Mouse (Mus musculus): ENCODE measurements around the gene Pgrmc2. TPM values are rescaled to one million over a fixed set of nuclear protein-coding genes. Genes with fewer than 3 reads are reported as not detected.
A peak's percentile ranks its signal among the peaks of the same experiment; 100 is the strongest.

Pgrmc2 gene
- total RNA-seq, 2 experiments from 2014 or later = 47.1 to 50.5 TPM

DNA sequence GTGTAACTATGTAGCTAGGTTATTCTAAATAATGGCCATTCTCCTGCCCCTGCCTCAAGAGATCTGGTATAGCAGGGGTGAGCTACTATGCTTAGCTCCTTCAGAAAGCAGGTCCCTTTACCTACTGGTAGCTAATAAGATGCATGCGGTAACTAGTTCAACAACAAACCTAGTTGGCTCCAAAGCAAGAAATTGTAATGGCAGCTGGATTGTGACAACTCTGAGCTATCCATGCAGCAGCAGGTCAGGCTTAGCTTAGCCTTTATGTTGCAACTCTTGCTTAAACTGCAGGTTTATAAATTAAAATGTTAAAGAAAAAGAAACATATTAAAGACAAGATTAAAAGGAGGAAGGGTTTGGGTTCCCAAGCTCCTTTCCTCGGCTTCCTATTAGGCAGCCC lies 4.2 kb downstream of the Pgrmc2 start:
- DNase-seq (ENCODE audit: low spot score in 2 of 2) = no peak

DNA sequence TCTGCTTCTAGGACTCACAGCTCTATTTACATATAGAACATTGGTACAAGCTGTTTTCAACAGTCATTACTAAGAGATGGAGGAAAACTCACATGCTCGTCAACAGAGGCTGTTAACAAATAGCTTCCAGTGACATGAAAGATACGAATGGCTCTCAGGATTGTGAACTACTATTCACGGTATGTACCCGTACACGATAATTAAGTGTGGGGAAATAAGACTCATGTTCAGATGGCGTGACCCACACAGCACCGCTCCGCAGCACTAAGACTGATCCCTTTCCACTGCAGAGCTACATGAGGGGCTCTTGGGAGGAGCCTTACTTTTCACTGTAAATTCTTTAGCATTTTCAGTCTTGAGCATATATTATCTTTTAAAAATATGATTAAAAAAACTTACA lies 7.5 kb downstream of the Pgrmc2 start:
- no peak for DNase-seq (ENCODE audit: low spot score in 2 of 2)

DNA sequence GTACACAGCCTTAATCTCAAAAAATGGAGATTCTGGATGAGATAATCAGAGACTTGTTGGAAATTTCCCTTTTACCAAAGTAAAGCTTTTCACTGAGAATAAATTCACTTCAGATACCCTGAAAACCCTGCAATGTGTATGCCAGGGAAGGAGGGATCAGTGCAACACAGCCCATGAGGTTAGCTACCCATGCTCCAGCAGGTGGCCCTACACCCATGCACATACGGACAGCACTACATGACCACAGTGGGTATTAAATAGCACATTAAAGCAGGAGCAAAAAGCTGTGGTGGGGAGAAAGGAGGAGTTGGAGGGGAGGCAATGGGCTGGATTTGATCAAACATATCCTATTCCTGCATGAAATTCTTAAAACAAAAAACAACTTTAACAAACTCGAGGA lies 12.3 kb downstream of the Pgrmc2 start:
- no peak for DNase-seq (ENCODE audit: low spot score in 2 of 2)

DNA sequence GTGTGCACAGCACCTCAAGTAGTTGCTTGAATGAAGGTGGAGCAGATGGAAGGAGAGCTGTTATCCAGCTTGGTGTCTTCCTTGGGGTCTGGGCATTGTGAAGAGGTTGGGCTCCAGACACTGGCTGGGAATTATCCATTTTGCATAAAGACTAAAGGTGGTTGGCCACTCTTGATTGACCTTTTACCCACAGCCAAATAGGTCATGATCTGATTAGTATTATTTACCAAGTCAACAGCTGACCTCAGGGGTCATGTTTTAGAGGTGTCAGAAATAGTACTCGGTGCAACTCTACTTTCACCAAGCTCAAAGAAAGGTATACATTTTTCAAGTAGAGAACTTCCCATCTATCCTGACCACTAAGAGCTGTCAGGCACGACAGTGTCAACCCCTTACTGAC lies 17.5 kb downstream of the Pgrmc2 start:
- no peak for DNase-seq (ENCODE audit: low spot score in 2 of 2)

DNA sequence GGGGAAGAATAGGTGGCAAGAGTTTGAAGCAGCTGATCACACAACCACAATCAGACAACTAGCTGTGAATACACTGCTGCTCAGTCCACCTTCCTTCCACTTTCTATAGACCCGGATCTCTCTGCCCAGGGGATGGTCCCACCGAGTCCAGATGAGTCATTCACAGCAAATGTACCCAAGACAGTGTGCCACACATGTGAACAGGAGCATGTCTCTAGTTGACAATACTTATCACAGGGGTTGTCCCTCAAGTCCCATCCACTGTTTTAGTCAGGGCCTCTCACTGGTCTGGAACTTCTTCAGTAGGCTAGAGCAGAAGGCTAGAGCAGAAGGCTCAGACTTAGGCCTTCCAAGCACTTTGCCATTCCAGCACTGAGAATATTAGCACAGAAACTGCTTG lies 20.1 kb downstream of the Pgrmc2 start:
- no peak for DNase-seq (ENCODE audit: low spot score in 2 of 2)

DNA sequence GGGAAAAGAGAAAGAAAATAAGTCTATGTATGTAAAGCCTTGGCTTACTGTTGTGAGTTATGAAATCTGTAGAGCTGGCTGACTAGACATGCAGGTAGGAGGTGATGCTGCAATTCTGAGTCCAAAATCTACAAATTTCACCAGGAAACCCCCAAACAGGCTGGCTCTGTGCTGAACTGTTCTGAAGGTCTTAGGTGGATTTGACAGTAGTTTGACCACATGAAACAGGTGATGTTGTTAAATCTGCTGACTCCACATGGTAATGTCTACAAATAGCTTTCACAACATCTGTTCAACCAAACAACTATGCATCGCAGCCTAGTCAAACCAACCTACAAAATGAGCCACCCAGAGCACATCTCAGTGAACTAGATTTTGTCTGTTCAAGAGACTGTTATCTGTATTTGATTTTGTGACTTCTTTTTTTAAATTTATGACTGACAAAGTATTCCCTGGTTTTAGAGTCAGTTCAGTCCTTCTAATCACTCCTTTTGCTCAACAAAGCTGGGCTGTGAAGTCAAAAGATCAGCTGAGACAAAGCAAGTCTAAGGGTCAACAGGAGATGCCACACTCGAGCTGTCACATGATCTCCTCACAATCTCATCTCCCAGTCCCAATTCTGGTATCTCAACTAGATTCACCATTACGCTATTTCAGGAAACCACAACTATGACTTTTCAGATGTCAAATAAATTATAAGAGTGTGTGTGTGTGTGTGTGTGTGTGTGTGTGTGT lies 20.8 kb downstream of the Pgrmc2 start:
- no peak for DNase-seq (ENCODE audit: low spot score in 2 of 2)

DNA sequence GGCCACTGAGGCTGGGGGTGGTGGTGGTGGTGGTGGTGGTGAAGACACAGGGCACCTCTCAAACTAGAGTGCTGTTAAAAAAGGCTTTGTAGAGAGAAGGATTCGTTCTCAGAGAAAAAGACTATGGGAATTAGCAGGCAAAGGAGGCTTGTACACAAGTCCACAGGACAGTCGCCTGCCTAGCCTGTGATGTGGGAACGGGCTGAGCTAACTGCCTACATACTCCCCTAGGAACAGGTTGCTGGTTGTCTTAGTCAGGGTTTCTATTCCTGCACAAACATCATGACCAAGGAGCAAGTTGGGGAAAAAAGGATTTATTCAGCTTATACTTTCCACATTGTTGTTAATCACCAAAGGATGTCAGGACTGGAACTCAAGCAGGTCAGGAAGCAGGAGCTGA lies 23.6 kb downstream of the Pgrmc2 start:
- no peak for DNase-seq (ENCODE audit: low spot score in 2 of 2)

DNA sequence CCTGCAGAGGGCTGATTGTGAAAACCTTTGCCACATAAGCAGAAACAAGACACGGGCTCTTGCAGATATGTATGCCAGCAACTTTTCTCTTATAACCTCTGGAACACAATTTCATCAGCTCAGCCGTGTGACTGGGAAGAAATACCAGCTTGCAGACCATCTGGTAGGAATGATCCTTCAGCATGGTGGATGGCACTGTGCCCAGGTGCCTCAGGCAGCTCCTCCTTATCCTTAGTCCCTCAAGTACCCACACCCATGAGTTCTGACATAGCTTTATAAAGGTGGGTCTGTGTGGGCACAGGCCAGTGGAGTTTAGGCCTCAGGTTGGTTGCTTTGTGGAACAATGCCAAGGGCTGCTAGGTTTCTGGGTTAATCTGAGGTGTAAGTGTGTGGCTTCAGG lies 24.5 kb downstream of the Pgrmc2 start:
- DNase-seq (ENCODE audit: low spot score in 2 of 2) = peak; percentile 29 to 37

DNA sequence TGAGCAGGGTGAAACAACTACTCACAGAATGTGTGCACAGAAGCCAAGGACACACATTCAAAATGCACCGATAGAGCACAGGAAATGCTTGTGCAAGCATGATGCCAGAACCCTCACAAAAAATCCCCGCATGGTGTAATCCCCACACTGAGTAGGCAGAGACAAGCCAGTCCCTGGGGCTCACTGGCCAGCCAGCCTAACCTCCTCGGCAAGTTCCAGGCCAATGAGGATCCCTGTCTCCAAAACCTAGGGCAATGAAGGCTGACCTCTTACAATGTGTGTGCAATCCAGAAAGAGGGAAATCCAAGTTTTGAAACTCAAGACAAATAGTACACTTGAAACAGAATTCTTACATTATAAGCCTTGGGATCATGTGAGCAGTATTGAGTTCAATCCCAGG lies 29.5 kb downstream of the Pgrmc2 start:
- DNase-seq (ENCODE audit: low spot score in 2 of 2) = no peak

DNA sequence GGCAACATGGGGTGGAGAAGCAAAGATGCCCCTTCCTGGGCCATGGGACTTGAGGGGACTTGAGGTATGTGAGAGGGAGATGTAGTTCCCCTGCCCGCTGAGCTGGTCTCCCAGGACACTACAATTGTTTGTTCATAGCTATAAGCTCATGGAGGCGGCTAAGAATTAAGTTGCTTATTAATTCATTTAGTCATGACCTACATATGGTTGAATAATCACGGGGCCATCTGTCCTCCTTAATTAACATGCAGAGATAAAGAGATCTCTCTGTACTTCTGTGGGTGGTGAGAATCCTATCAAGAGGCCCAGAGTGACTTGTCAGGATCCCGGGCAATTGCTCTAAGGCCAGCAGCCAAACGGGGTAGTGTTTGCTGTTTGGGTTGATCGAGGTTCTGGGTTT lies 35.0 kb downstream of the Pgrmc2 start:
- DNase-seq (ENCODE audit: low spot score in 2 of 2) = no peak

DNA sequence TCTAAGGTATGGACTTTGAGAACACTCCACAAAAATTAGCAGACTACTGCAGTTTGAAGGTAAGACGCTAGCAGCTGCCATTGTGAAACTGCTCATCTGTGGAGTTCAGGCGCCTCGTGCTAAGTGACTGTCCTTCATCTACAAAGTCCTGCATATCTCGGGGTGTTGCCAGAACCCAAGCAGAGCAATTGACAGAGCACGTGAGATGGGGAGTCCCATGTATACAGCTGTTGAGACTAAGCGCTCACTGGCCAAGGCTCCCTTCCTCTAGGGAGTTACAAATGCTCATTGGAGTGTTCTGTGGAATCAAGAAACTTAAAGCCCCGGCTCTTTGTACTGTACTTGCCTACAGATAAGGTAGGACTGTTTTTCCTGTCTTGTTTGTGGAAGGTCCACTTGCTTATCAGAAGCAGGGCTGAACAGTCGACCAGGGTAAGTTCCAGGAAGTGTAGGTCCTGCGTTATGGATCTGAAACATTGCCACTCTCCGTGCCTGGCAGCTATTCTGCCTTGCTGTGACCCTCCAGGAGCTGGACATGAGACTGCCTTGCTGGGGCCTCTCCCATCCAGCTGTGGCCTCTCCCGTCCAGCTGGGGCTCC lies 39.0 kb downstream of the Pgrmc2 start:
- no peak for DNase-seq (ENCODE audit: low spot score in 2 of 2)

DNA sequence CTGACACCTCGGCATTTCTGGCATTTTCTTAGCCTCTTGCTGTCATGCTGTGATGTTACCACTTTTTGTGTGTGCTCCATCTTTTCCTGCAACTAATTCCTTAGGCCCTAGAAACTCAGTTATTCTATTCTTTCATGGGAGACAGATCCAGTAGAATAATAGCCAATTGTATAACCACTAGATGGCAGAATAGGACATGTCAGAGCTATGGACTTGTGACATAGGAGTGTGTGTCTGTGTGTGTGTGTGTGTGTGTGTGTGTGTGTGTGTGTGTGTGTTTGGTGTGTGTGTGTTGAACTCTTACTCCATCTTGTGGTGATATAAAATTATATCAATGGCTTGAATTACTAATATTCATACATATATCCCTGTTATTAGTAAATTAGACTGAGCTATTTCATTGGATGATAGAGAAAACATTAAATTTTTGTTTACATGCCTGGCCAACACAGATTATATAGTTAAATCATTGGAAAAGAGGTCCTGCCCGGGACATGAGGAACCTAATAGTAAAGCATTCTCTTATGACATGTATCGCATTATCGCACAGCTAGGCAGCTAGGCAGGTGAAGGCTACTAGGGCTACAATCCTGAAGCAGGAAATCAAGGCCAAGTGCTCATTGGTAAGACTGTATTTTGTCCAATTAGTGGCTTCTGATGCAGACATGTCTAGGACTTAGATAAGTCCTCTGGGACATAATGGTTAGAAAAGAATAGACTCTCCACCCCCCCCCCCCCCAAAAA lies 40.5 kb downstream of the Pgrmc2 start:
- peak; percentile 14 to 57 for DNase-seq (ENCODE audit: low spot score in 2 of 2)

DNA sequence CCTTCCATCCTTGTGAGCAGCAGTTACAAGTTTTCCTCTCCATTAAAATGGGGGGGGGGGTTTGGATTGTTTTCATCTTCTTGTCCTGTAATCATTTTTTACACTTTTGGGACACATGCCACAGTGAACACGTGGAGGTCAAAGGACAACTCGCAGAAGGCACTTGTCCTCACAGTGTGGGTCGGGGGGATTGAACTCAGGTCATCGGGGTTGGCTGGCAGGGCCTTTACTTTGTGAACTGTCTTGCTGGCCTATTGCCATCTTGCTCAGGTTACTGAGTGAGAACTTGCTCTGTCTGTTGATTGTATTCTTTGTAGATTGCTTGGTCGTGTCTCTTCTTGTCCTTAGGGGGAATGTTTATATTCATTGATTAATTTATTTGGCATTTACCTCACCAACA lies 41.6 kb downstream of the Pgrmc2 start:
- no peak for DNase-seq (ENCODE audit: low spot score in 2 of 2)

DNA sequence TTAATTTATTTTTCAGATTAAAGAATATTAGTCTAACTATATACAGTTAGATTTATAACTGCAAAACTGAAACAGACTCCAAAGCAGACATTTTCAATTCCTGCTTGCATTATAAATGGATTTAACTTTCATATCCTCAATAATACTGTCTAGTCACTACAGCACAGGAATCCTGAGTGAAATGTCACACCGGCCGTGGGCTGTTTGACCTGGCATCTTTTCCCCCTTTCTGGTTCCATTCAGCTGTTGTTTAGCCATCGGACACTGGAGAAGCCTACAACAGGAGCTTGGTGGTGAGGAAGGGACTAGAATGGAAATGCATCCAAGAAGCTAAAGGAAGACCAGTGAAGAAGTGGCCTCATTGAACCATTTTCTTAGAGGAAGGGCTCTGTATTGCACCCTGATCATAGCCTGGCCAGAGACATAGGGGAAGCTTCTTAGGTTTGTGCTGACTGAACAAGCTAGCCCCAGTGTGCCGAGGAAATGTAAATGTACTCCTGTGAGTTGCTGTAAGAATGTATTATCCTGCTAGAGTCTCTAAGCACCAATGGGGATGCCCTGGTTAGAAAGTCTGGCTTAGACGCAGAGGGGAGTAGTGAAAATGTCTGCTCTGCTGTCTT lies 44.4 kb downstream of the Pgrmc2 start:
- no peak for DNase-seq (ENCODE audit: low spot score in 2 of 2)

DNA sequence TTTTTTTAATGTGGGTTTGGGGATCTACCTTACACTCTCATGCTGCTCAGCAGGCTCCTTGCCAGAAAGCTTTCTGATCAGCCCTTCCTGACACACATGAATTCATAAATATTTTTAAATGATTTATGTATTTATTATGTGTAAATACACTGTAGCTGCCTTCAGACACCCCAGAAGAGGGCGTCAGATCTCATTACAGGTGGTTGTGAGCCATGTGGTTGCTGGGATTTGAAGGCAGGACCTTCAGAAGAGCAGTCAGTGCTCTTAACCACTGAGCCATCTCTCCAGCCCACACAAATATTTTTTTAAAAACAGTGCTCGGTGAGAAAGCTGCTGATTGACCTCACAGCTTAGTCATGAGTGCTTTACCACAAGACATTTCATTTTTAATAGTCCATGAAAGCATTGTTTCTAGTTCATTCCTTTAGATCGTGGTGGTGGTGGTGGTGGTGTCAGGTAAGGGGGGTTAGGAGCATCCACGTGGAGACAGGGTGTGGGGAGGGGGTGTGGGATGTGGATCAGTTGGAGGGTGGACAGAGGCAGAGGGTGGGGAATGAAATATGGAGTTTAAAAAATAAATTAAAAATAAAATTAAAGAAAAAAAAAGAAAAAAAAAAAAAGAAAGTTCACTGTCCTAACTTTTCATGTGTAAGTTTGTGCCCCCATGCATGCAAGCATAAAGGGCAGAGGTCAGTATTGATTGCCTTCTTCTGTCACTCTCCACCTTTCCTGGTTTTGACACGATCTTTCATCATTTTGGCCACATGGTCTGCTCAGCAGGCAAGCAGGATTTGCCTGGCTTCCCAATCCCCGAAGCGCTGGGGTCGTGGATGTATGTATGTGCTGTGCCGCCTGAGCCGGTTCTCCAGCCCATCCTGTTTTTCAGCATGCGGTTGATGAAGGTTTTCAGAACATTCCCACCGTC lies 51.3 kb downstream of the Pgrmc2 start:
- no peak for DNase-seq (ENCODE audit: low spot score in 2 of 2)

DNA sequence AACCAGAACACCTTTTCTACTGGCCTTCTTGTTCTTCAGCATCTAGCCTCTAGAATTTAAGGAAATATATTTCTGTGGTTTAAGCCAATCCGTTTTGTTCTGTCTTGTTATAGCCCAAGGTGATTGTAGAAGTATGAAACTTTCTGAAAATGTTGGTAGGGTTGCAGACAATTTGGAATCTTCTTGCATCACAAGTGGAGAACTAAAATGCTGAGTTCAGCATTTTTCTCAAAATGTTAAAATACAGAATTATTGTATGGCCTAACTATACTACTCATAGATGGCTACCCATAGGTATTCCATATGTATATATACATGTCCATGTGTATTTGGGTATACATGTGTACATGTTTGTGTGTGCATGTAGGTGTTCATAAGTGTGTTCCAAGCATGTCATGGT lies 52.1 kb downstream of the Pgrmc2 start:
- no peak for DNase-seq (ENCODE audit: low spot score in 2 of 2)

DNA sequence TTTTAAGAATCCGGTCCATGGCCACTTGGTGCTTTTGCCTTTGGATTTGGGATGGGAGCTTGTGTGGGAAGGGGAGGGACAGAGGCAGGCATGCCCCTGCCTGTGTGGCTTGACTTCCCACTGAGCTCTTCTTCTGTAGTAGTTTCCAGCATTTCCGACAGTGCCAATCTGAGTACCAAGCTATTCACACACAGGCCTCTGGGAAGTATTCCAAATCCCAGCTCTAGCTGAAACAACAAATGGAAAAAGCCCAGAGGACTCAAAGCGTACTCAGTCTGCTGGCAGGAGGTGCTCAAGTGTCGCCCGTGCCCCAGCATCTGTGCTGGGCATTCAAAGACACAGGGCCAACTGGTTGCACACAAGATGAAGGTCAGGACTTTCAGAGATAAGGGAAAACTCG lies 60.9 kb downstream of the Pgrmc2 start:
- DNase-seq (ENCODE audit: low spot score in 2 of 2) = peak; percentile 36 to 87

DNA sequence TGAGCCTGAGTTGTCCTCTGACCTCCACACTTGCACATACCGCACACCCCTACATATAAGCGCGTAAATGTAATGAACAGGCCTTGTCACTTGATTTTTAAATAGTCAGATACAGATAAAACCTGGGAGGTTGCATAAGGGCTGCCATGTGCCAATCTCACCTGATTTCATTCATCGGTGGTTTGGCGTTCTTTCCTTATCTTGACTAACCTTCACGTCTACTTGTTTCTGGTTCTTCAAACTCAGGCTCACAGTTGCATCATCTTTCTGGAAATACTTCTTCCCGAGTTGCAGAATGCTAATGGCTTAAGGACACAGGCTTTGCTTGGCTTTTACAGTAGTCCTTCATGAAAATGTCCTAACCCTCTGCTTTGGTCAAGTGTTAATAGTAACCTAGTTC lies 62.2 kb downstream of the Pgrmc2 start:
- DNase-seq (ENCODE audit: low spot score in 2 of 2) = no peak

DNA sequence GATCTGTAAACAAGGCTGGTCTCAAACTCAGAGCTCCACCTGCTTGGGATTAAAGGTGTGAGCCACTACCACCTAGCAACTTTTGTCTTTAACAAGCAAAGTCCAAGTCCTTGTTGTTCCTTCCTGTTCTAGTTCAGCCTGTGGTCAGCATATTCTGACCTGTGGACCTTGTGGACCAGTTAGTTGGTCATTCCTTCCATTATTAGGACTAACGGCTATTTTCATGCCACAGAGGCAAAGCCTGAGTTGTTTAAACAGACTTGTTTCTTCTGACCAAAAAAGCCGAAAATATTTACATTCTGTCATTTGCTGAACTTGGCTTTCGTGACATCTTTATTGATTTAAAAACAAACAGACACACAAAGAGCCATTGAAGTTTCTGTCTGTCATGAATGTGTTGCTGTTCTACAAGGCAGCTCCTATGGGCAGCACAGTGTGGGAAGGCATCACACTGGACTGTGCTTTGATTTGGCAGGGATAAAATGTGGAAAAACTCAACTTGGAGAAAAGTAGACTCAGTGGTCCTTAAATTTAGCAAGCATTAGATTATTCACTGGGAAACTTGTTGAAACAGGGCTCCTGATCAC lies 64.7 kb downstream of the Pgrmc2 start:
- no peak for DNase-seq (ENCODE audit: low spot score in 2 of 2)
